Comparison of ENCODE assay signal across 19 mouse cellular contexts in genomic region chr7:17030239-17030638, GRCm38 (mm10). TPM values are rescaled to one million over a fixed set of nuclear protein-coding genes. Genes with fewer than 3 reads are reported as not detected.
A peak's percentile ranks its signal among the peaks of the same experiment; 100 is the strongest.
DNase-seq lines count a peak whose midpoint lies in the region.
"Had no signal": no experiment of that assay in that cellular context is flagged by ENCODE, and none has a peak within 500 bp of the region (broad histone marks: within the 10 kb centered on the region; RNA-seq: fewer than 3 reads in every experiment).

No protein-coding gene starts in this region.

- DNase-seq in layer of hippocampus, adult 9-11 months: peak; percentile 54
- no peak for DNase-seq in layer of hippocampus, postnatal 36 days
- peak; percentile 53 for DNase-seq in CD4-positive helper T cell, adult 2 months (ENCODE audit: low read depth, low spot score)
- DNase-seq in CD4-positive, CD25-positive, alpha-beta regulatory T cell, adult 2 months (ENCODE audit: low read depth, low spot score): peak; percentile 49
- peak; percentile 34 for DNase-seq in induced T-regulatory cell, adult 2 months (ENCODE audit: low read depth)
- DNase-seq in cerebellum, adult 9-10 months: no peak
- DNase-seq in gastrocnemius, adult 8-10 months (ENCODE audit: low spot score in 2 of 2): no peak
- DNase-seq: adrenal gland, postnatal 36 days; B cell, adult 2 months; cerebellum, adult 2 months; cerebellum, postnatal 25 days; gastrocnemius, postnatal 36 days; heart, adult 18-20 months; kidney, adult 18-20 months; kidney, postnatal 25 days; lung, embryonic 14.5 days; right cerebral cortex, postnatal 25 days; thymus, postnatal 4 days had no signal

RNA-seq across cellular contexts. Expression of gene Ppp5c, which starts 2.5 kb away (rescaled TPM):
- total RNA-seq in layer of hippocampus, postnatal 36 days (2021): 100 to 1,000 TPM; 147 to 149 TPM
- 10 to 100 TPM; 53.5 to 62.3 (median 60.6) TPM for total RNA-seq in gastrocnemius, adult 8-10 months (2022)

RNA-seq across cellular contexts. Expression of gene Hif3a, which starts 32.0 kb away (rescaled TPM):
- 10 to 100 TPM in 1 of 2 experiments, 1 to 10 TPM in 1; 4.3 to 14.4 TPM for total RNA-seq in layer of hippocampus, postnatal 36 days (2021)
- total RNA-seq in gastrocnemius, adult 8-10 months (2022): 1 to 10 TPM in 2 of 4 experiments, under 1 TPM in 2; 0.75 to 1.7 (median 1.00) TPM

RNA-seq across cellular contexts. Expression of gene Ccdc8, which starts 37.7 kb away (rescaled TPM):
- total RNA-seq in layer of hippocampus, postnatal 36 days (2021): 1 to 10 TPM; 2.2 to 2.8 TPM
- total RNA-seq in gastrocnemius, adult 8-10 months (2022): under 1 TPM; 0.60 to 0.94 (median 0.76) TPM

RNA-seq across cellular contexts. Expression of gene Psg16, which starts 43.6 kb away (rescaled TPM):
- total RNA-seq in layer of hippocampus, postnatal 36 days (2021): 1 to 10 TPM; 3.0 to 3.8 TPM
- under 1 TPM in 2 of 4 experiments, not detected in 2; 0.09 to 0.15 TPM for total RNA-seq in gastrocnemius, adult 8-10 months (2022)

RNA-seq across cellular contexts. Expression of gene Gm42372, which starts 47.4 kb away (rescaled TPM):
- 10 to 100 TPM; 55.2 to 56.6 TPM for total RNA-seq in layer of hippocampus, postnatal 36 days (2021)
- total RNA-seq in gastrocnemius, adult 8-10 months (2022): not detected
- total RNA-seq: gastrocnemius, adult 18-20 months; gastrocnemius, postnatal 36 days had no signal

Comparison
In these comparisons a context has a peak if more than half of its experiments do, and no peak if none do; other contexts are left out.
1. DNase-seq: peak in layer of hippocampus, adult 9-11 months (single experiment), CD4-positive helper T cell, adult 2 months (single experiment), CD4-positive, CD25-positive, alpha-beta regulatory T cell, adult 2 months (single experiment) and induced T-regulatory cell, adult 2 months (single experiment); none in layer of hippocampus, postnatal 36 days (0 of 2), cerebellum, adult 9-10 months (single experiment) and gastrocnemius, adult 8-10 months (0 of 2).